21 mouse cellular contexts compared by ENCODE assay signal in the genomic region with DNA sequence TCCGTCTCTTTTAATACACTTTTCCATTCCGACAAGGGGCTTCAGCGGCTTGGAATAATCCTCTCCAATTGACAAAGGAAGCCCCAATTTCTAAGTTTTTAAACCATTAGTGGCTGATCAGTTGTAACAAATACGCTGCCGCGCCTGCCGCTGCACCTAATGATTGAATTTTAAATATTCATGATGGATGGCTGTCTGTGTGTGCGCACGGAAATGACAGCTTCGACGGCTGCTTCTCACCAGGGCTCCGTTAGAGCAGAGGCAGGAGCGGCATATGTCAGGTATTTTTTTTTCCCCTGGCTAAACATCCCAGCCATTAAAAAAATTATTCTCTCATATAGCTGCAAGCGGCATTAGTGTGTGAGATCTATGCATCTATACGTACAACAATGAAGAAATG.
A peak's percentile ranks its signal among the peaks of the same experiment; 100 is the strongest.
DNase-seq lines count a peak whose midpoint lies in the region; ATAC-seq and TF ChIP-seq lines count a peak whose summit lies in the region.
"Had no signal": no experiment of that assay in that cellular context is flagged by ENCODE, and none has a peak within 500 bp of the region (broad histone marks: within the 10 kb centered on the region; RNA-seq: fewer than 3 reads in every experiment).

No protein-coding gene starts in this region.

- DNase-seq in brain, embryonic 14.5 days (ENCODE audit: low read depth), result peak; percentile 74
- DNase-seq in embryo, embryonic 10 days (ENCODE audit: low spot score), result no peak
- no peak for DNase-seq in frontal cortex, adult 2 months (ENCODE audit: extremely low spot score in 1 of 2, low spot score in 1 of 2)
- DNase-seq: adrenal gland, postnatal 14 days; B cell, adult 2 months; cerebellum, adult 2 months; embryo, embryonic 11 days; right cerebral cortex, postnatal 14 days had no signal

- no peaks in the 10 kb centered on the region for H3K27me3 ChIP-seq in forebrain, embryonic 13.5 days
- H3K27me3 ChIP-seq in hindbrain, embryonic 15.5 days, result no peaks in the 10 kb centered on the region
- H3K27me3 ChIP-seq in midbrain, embryonic 15.5 days (replicated peaks), result no peaks in the 10 kb centered on the region
- no peaks in the 10 kb centered on the region for H3K27me3 ChIP-seq in heart, embryonic 11.5 days (ENCODE audit: control insufficient read depth, insufficient read depth, low read length)
- H3K27me3 ChIP-seq: embryonic facial prominence, embryonic 15.5 days; heart, embryonic 12.5 days; limb, embryonic 13.5 days; Patski had no signal

- ATAC-seq in forebrain, embryonic 13.5 days, result peak; percentile 55; the same call in 1 of the 2 replicates
- no peak for ATAC-seq in hindbrain, embryonic 15.5 days (ENCODE audit: low FRiP score, low read depth)
- no peak for ATAC-seq in midbrain, embryonic 15.5 days (replicated peaks)
- no peak for ATAC-seq in heart, embryonic 11.5 days (replicated peaks; ENCODE audit: insufficient number of reproducible peaks, low FRiP score, low TSS enrichment)
- ATAC-seq: activated CD4-positive, CD25-positive, alpha-beta regulatory T cell, adult 4 months; intestine, embryonic 16.5 days; Patski had no signal

- H3K9ac ChIP-seq in forebrain, embryonic 13.5 days, result no peak overlapping the region
- H3K9ac ChIP-seq in hindbrain, embryonic 15.5 days, result 0 out of 2 replicates have a peak overlapping the region, but pooled peaks have one; percentile 16
- peak overlapping the region; percentile 24; the same call in 1 of the 2 replicates for H3K9ac ChIP-seq in midbrain, embryonic 15.5 days
- H3K9ac ChIP-seq in heart, embryonic 11.5 days (ENCODE audit: low read depth, low read length), result no peak overlapping the region
- H3K9ac ChIP-seq: embryonic facial prominence, embryonic 15.5 days; heart, embryonic 12.5 days; limb, embryonic 13.5 days; liver, embryonic 14.5 days had no signal

- H3K36me3 ChIP-seq in forebrain, embryonic 13.5 days (ENCODE audit: poor library complexity, severe bottlenecking), result no peaks in the 10 kb centered on the region
- H3K36me3 ChIP-seq in hindbrain, embryonic 15.5 days, result no peaks in the 10 kb centered on the region
- no peaks in the 10 kb centered on the region for H3K36me3 ChIP-seq in midbrain, embryonic 15.5 days (replicated peaks)
- H3K36me3 ChIP-seq in heart, embryonic 11.5 days (ENCODE audit: control insufficient read depth, insufficient read depth, low read length), result no peaks in the 10 kb centered on the region
- H3K36me3 ChIP-seq: embryonic facial prominence, embryonic 15.5 days; heart, embryonic 12.5 days; limb, embryonic 13.5 days had no signal

- peaks cover 27% of the 10 kb centered on the region for H3K4me1 ChIP-seq in forebrain, embryonic 13.5 days
- peaks cover 23% of the 10 kb centered on the region for H3K4me1 ChIP-seq in hindbrain, embryonic 15.5 days (replicated peaks)
- peaks cover 31% of the 10 kb centered on the region for H3K4me1 ChIP-seq in midbrain, embryonic 15.5 days
- peaks cover 3% of the 10 kb centered on the region; the same call in 1 of the 2 replicates for H3K4me1 ChIP-seq in heart, embryonic 11.5 days (ENCODE audit: control insufficient read depth, insufficient read depth, low read length)
- H3K4me1 ChIP-seq: embryonic facial prominence, embryonic 15.5 days; limb, embryonic 13.5 days had no signal

- peak overlapping the region; percentile 54 for H3K27ac ChIP-seq in forebrain, embryonic 13.5 days
- H3K27ac ChIP-seq in hindbrain, embryonic 15.5 days (replicated peaks), result peak overlapping the region; percentile 50; the same call in 1 of the 2 replicates
- peak overlapping the region; percentile 71 for H3K27ac ChIP-seq in midbrain, embryonic 15.5 days
- H3K27ac ChIP-seq in heart, embryonic 11.5 days (ENCODE audit: low read depth, low read length), result no peak overlapping the region
- H3K27ac ChIP-seq: embryonic facial prominence, embryonic 15.5 days; left cerebral cortex, adult 2 months; limb, embryonic 13.5 days; liver, embryonic 14.5 days had no signal

- no peak for TF ChIP-seq POLR2A in brain, embryonic 14.5 days (IDR thresholded peaks at IDR 0.05; ENCODE audit: borderline replicate concordance, extremely low read depth, insufficient read depth, insufficient read length, poor library complexity, severe bottlenecking)

- H3K4me3 ChIP-seq in forebrain, embryonic 13.5 days, result no peak overlapping the region
- no peak overlapping the region for H3K4me3 ChIP-seq in hindbrain, embryonic 15.5 days
- no peak overlapping the region for H3K4me3 ChIP-seq in midbrain, embryonic 15.5 days
- H3K4me3 ChIP-seq in heart, embryonic 11.5 days (ENCODE audit: low read depth, low read length), result no peak overlapping the region
- H3K4me3 ChIP-seq: embryonic facial prominence, embryonic 15.5 days; heart, embryonic 12.5 days; left cerebral cortex, adult 2 months; limb, embryonic 13.5 days; myocyte had no signal

- no peaks in the 10 kb centered on the region for H3K9me3 ChIP-seq in forebrain, embryonic 13.5 days (replicated peaks)
- H3K9me3 ChIP-seq in hindbrain, embryonic 15.5 days, result no peaks in the 10 kb centered on the region
- no peaks in the 10 kb centered on the region for H3K9me3 ChIP-seq in midbrain, embryonic 15.5 days
- H3K9me3 ChIP-seq in heart, embryonic 11.5 days (replicated peaks; ENCODE audit: control insufficient read depth, low read length), result no peaks in the 10 kb centered on the region
- H3K9me3 ChIP-seq: embryonic facial prominence, embryonic 15.5 days; heart, embryonic 12.5 days; limb, embryonic 13.5 days had no signal

- no peak for TF ChIP-seq CTCF in brain, embryonic 14.5 days (IDR thresholded peaks at IDR 0.05; ENCODE audit: borderline replicate concordance, extremely low read depth, insufficient read depth, insufficient read length)

- WGBS in forebrain, embryonic 13.5 days, result 9% methylated on average over 15 of the region's 15 CpGs
- WGBS in hindbrain, embryonic 15.5 days, result 24% methylated on average over 15 of the region's 15 CpGs
- WGBS in midbrain, embryonic 15.5 days, result 24% methylated on average over 15 of the region's 15 CpGs
- WGBS in heart, embryonic 11.5 days (ENCODE audit: insufficient replicate concordance), result 92% methylated on average over 15 of the region's 15 CpGs

- peak overlapping the region; percentile 43 for H3K4me2 ChIP-seq in forebrain, embryonic 13.5 days
- H3K4me2 ChIP-seq in hindbrain, embryonic 15.5 days, result peak overlapping the region; percentile 34
- peak overlapping the region; percentile 36 for H3K4me2 ChIP-seq in midbrain, embryonic 15.5 days
- H3K4me2 ChIP-seq in heart, embryonic 11.5 days, result no peak overlapping the region
- H3K4me2 ChIP-seq: embryonic facial prominence, embryonic 15.5 days; heart, embryonic 12.5 days; limb, embryonic 13.5 days had no signal

Comparison
In these comparisons a context has a peak if more than half of its experiments do, and no peak if none do; other contexts are left out.
1. H3K9ac ChIP-seq: peak in hindbrain, embryonic 15.5 days (single experiment) and midbrain, embryonic 15.5 days (single experiment); none in forebrain, embryonic 13.5 days (single experiment) and heart, embryonic 11.5 days (single experiment).